Mouse (Mus musculus): Measurements from ENCODE around the gene Srebf1.
A peak's percentile ranks its signal among the peaks of the same experiment; 100 is the strongest.

Srebf1 gene

DNA sequence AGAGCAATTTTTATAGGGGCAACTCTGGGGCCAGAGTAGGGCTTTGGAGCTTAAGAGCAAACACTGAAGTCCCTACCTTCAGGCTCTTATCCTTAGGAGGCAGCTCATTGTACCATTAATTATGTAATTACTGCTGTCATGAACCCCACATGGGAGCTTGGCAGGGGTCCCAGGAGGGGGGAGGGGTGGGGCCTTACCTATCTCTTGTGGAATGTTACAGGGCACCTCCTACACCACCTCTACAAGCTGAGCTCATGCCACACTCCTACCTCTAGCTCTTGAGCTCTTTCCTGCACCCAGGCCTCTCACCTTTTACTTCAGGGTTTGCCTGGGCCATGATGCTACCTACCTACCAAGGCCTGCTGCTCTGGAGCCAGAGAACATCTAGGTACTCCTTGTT lies 43.9 kb downstream of the Srebf1 start:
- peak; percentile 43 for DNase-seq (ENCODE audit: low read depth, low spot score)

DNA sequence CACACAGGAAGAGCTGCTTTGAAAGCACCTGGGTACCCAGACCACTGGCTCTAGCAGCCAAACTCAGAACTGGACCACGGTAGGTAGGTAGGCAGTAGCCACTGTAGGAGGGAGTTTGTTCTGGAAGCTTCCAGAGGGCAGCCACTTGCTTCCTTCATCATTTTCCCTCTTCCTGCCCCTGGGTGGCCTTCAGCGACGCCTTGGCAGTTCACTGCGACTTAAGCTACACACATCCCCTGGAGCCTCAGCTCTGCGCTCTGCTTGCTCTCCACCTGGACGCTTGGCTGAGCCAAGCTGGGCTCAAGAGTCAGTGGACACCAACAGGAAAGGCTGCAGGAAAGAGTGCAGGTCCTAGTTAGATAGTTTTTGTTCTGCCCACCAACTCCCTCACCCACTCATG lies 44.4 kb downstream of the Srebf1 start:
- no peak for DNase-seq (ENCODE audit: low read depth, low spot score)

DNA sequence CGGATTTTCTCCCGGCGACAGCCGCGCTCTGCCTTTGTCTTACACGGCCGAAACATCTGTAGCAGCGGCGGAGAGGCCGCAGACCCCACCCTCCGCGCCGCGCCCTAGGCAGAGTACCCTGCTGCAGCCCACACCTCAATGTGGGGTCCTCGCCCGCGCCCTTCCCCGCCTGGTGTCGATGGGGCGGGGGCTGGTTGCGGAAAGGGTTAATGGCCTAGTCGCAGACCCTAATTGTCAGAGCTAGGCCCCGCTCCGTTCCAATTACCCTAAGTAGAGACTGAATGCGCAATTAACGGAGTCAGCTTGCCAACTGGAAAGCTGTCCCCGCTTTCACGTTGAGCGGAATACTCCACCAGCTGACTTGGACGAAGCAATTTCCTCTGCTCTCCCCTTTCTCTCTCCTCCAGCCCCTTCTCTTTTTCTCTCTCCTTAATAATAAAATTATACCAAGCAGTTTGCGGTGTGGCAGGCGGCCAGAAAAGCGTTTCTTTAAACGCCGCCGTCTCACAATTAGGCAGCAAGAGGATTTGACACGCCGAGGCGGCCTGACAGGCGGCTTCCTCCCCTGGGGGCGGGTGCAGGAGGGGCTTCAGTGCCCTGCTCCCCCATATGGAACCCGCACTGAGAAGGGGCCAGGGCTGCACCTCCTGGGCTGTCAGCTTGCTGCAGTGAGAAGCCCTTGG lies 45.3 kb downstream of the Srebf1 start:
- DNase-seq (ENCODE audit: low read depth, low spot score) = no peak

DNA sequence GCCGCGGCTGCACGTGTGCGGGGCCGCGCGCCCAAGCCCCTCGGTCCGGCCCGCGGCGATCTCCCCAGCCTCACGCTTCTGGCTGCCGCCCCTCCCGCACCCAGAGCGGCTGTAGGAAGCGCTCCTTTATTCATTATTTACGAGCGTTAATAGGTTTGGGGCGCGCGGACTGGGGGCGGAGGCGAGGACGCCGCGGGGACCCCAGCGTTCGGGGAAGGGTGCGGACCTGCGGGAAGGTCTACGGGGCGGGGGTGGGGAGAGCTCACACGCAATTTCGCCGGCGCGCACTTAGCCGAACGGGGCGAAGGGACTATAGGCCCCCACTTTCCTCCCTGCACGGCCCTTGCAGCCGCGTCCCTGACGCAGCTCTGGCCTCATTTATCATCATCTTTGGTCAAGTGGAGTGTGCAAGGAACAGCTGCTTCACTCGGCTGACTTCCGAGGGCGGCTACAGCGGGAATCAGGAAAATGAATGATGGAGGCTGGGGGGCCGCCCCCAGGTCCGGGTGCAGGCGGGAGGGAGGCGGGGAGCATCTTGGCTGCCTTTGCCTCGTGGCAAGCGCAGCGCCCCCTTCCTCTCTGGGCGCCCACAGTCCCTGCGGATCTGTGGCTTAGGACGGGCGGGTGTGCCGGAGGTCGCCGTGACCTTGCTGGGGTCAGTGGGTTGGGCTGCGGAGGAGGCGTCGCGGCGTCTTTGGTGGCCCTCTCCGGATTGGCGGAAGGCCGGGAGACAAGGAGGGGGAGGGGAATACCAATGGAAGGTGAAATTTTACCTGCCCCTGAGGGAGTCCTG lies 46.0 kb downstream of the Srebf1 start:
- DNase-seq (ENCODE audit: low read depth, low spot score) = peak; percentile 95

DNA sequence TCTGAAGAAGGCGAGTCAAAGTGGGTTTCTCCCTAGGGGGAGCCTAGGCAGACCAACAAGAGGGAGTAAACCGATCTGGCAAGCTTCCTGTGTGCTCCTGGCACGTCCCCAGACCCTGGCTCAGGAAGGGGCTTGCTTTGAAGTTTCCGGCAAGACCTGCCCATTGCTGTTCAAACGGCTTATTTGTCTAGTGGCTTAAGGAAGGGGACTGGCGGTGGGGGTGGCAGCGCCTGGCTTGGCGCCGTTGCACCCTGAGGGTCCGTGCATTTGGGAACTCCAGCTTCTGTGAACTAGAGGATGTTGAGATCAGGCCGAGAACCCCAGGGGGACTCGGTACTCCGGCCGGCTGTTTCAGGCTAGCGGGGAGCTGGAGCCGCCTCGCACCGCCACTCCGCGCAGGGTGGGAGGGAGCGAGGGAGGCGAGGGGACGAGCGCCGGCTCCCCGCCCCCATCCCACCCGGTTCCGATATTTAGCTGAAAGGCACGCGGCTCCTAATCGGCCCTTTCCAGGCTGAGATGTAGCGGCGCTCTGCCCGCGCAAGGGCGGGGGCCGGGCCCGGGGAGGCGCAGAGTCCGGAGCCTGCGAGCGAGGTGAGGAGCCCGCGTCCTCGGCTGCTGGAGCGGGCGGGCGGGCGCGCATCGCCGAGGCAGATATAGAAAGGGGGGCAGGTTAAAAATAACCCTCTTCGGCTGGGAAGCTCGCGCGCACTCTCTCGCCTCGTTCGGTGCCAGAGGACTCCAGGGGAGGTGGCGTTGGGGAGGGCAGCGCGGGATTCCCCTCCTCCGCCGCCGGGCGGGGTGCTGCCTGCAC lies 46.8 kb downstream of the Srebf1 start:
- peak; percentile 78 for DNase-seq (ENCODE audit: low read depth, low spot score)

DNA sequence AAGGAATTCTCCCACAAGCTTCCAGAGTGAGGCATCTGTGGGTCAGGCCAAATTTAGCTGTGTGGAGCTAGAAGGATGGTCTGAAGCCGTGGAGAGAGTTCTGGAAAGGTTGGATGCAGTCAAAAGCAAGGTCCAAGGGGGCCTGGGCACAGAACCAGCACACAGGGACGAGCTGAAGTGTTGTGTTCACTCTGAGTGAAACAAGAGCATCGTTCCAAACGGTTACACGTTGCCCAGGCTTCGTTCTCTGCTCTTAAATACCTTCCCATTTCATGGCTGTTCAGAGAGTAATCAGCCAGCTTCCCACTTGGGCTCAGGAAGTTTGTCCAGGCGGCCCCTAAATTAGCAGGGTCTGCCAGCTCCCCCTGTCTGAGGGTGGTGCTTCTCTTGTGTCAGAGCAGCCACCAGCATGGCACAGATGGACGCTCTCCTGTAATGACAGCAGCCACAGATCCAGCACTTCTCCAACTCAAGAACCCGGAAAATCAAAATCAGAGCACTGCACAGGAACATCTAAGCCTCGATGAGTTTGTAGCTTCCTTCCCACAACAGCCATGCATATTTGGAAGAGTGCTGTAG lies 48.7 kb downstream of the Srebf1 start:
- DNase-seq (ENCODE audit: low read depth, low spot score) = no peak

DNA sequence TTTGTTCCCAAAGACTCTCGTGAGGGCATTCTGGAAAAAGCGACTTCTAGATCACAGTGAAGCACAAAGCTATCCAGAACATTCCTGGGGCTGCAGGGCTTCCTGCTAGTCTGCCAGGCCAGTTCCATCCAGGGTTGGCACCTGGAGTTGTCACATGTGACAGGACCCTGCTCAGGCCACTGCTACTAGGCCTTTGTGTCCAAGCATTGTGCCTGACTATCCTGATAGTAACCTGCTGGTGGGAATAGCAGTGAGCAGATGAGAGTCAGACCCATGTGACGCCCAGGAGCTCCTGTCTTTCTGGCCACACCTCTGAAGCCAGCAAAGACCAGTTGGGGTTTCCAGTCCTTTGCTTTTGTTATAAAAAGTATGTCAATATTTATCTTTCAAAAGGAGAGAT lies 50.3 kb downstream of the Srebf1 start:
- no peak for DNase-seq (ENCODE audit: low read depth, low spot score)

DNA sequence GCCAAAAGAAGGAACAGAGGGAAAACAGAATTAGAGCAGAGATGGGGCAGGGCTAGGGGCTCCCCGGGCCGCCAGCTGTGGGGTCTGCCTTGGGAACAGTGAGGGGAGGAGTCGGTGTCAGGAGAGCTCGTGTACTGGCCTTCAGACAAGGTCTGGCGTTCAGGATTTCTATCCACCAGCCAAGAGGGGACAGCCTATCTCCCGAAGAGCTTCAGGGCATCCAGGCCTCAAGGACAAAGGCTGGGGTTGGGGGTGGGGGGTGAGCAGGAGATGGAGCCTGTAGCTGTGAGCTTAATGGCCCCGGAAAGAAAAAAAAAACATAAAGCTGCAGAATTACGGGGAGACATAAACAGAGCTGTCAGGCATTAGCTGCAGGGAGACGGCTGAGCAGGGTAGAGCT lies 53.6 kb downstream of the Srebf1 start:
- DNase-seq (ENCODE audit: low read depth, low spot score) = no peak

DNA sequence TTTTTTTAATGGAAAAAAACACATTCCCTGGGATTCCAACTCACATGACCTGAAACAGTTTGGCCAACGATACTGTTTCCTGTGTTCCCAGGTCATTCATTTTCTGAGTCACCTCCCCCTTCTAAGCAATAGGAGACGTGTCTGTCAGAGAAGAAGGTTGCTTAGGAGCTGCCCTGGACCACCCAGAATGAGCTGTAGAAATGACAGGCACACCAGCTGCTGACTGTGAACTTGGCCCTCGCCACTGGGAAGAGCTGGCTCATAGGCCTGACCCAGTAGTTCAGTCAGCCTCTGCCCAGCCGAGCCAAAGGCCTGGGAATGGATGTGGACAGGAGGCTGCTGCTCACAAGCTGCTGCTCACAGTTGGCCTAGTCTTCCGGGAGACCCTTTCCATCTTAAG lies 57.3 kb downstream of the Srebf1 start:
- DNase-seq (ENCODE audit: low read depth, low spot score) = no peak

DNA sequence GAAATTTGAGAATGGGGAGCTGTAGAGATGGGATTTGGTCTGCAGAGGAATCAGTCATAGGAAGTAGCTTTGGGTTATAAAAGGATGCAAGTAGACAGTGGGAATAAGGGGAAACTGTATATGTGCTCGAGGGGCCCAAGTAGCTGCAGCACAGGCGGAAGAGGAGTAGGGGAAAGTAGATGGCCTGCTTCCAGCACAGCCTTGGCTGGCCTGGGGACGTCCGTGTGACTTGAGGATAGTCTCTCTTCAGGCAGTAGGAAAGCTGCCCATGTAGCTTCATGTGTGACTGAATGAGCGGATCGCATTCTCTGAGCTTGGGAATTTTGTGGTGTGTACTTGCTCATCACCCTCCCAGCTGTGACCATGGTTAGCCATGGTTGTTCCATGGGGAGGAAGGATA lies 57.9 kb downstream of the Srebf1 start:
- DNase-seq (ENCODE audit: low read depth, low spot score) = no peak

DNA sequence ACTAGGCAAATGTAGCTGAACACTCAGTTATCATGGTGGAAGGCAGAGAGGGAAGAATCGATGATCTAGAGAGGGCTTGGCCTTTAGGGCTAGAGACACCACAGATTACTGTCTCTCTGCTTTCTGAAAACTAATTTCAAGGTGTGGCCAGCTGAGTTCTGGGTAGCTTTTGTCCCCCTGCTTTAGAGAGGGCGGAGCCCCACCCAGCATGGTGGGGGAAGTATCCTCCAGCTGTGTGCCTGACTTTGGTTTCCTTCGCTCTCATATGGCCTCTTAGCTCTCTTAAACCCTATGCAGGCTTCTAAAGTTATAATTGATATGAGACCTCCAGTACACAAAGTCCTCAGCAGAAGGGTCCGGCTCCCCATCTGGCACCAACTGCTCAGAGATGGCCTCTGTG lies 59.0 kb downstream of the Srebf1 start:
- DNase-seq (ENCODE audit: low read depth, low spot score) = no peak

DNA sequence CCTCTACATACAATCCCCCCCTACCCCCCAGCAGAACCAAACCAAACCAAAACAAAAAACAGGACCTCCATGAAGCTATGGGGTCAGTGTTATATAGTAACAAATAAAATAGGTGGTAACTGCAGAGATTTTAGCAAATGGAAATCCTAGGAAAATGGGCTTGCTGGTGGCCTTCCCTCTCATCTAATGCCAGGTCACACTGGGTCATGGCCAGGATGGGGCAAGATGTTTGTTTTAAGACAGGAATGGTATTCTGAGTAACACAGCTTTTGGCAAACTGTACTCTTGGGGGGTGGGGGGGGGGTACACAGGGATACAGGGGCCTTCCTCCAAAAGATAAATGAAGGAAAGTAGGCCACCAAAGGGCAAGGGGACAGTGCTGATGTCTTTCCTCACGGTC lies 59.8 kb downstream of the Srebf1 start:
- DNase-seq (ENCODE audit: low read depth, low spot score) = no peak

DNA sequence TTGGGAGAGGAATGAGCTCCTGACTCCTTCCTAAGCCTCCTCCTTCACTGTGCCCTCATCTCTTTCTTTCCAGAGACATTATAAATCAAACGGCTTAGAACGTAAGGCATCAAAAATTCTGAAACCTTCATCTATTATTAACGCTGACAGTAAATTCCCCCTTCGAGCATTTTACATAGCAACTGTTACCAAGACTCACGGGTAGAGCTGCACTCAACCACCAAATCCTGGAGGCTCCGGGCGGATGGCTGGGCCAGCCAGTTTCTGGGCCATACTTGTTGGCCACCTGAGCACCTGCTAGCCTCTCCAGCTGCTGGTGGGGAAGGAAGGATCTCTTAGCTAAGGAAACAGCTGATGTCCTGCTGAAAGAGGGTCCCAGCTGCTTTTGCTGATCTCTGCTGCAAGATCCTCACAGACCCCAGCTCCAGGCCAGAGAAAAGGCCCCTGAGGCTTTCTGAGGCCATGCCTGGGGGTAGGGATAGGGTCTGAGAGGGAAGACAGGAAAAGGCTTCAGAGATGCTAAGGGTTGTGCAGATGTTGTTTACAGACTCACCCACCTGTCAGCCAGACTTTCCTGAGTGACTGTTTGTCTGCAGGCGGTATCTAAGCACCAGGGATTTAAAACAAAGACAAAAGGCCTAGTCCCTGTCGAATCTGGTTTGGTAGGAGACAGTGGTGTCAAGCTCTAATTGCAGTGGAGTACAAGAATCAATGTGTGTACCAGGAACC lies 61.1 kb downstream of the Srebf1 start:
- no peak for DNase-seq (ENCODE audit: low read depth, low spot score)

DNA sequence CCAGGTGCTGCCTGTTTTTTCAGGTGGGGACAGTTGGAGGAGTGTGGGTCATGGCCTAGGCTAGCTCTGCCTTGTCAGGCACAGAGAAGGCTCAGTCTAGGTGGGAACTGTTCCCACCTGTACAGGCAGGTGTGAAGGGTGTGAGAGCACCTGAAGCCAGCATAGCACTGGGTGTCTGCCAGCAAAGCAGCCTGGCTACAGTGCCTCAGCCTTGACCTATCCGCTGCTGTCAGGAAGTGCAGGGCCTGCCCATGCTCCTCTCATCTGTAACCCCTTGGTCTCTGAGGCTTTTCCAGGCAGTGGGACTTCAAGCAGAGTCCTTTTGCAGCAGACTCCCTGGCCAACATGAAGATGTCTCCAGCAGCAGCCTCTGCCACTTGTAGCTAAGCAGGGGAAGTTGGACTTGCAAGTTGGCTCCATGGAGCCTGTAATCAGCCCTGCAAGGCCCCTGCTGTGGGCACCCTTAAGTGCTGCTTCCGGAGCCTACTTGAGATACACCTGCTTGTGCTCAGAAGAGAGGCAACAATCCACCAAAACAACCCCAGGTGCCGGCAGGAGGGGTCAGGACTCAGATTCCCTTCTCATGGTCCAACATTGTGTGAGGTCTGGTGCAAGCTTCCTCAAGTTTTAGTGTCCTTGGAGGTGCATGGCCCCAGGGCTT lies 61.8 kb downstream of the Srebf1 start:
- DNase-seq (ENCODE audit: low read depth, low spot score) = no peak

DNA sequence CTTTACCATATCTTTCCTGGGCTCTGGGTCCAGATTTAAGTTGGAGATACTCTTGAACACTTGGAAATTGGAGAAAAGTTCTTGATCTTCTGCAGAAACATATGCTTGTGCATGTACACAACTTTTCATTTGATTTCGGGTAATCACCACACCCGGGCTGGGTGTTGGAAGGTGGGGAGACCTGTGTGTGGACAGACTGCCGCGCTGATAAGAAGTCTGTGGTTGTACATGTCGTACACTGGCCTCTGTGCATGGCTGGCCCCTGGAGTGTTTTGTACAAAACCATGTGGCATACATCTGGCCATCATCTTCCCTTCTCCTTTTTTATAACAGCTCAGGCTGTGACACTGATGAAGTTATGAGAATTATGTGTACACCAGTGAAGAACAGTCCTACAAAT lies 62.4 kb downstream of the Srebf1 start:
- no peak for DNase-seq (ENCODE audit: low read depth, low spot score)

DNA sequence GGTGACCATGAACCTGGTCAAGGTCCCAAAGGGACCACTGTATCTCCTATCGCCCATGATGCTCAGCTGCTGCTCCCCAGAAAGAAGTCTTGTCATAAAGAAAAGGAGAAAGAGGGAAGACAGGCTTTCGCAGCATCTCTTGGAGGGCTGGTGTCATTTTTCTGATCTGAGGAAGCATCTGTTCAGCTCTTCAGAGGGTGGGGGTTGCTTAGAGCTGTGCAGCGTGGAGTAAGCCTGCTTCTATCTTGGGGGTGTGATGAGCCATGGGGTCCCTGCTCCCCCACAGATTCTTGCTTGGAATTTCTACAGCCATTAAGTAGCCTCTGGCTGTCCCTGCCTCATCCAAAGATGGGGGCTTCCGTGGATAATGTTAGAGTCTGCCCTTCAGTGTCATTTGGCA lies 64.1 kb downstream of the Srebf1 start:
- no peak for DNase-seq (ENCODE audit: low read depth, low spot score)

DNA sequence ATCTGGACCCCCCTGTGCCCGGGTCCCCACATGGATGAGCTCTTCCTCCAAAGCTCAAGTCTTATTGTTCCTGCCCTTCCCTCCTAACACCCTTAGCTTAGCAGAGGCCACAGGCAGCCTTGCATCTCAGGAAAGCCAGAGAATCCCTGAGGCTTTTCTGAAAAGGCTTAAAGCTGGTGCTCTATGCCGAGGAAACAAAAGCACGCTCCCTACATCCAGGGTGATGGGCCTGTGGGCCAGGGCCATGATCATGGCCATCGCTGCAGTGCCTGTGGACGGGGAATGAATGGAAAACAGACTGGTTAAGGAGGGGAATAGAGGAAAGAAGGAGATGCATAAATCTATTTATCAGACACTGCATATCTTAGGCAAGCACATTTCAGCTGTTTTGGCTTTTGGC lies 66.7 kb downstream of the Srebf1 start:
- no peak for DNase-seq (ENCODE audit: low read depth, low spot score)

DNA sequence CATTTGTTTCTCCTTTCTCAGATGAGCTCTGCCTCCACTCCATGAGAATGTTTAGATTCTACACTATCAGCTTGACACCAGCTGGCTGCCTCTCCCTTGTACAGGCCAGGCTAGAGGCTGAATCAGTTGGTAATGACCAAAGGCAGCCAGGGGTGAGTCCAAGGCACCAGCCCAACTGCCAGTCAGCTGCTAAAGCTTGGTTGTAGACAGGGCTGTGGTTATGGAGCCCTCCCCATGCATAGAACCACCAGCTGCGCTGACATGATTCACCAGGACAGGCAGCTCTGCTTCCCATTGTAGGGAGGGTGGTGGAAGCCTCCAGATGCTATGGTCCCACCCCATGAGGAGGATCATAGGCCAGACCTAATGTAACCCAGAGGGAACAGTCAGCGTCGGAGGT lies 68.4 kb downstream of the Srebf1 start:
- DNase-seq (ENCODE audit: low read depth, low spot score) = no peak

DNA sequence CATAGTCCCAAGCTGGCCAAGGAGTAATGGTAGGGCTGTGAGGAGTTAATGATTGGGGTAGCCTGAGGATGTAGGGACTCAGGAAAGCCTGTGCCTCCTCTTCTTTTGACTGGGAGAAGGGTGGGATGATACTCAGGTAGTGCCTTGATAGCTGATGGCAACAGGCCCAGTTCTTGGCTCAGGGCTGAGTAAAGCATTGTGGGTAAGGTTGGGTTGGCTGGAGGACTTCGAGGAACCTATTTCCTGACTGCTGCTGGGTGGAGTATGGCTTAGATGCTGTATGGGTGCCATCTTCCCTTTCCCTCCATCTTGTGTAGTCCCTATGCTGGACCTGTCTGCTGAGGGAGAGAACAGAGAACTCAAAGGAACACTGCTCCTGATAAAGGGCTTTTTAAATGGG lies 70.0 kb downstream of the Srebf1 start:
- no peak for DNase-seq (ENCODE audit: low read depth, low spot score)

DNA sequence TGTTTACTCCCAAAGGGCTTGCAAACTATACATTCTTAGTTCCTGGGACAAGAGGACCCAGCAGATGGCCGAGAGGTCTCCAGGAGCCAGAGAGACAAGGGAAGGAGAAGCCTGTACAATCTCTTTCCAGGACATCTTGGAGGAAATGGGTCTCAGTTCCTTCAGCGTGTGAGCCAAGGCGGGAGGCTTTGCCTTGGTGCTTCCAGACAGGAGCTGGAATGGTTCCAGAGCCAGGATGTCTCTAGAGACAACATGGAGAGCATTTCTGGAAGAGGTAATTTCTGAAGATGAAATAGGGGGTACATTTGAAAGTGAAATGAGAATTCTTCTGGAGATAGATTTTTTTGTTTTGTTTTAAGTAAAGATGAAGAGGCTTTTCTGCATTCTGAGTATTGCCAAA lies 71.7 kb downstream of the Srebf1 start:
- no peak for DNase-seq (ENCODE audit: low read depth, low spot score)
